Mouse (Mus musculus) cortical plate, adult 2 months (tissue): ENCODE results near the gene Zbtb43.

ENCODE experiments used
- CTCF ChIP-seq: fragments of 200-500 bp; IDR thresholded peaks from 2 replicates; pipeline ENCODE4 v1.5.1; 2011; ENCODE audit warnings: mild to moderate bottlenecking, control low read depth, low read length; ENCODE audit not compliant: insufficient read depth; ENCODE audit errors: extremely low read depth
- POLR2A ChIP-seq: fragments of 200-500 bp; IDR thresholded peaks from 2 replicates; pipeline ENCODE4 v1.6.1; 2011; ENCODE audit warnings: mild to moderate bottlenecking, low read length, control low read depth; ENCODE audit not compliant: insufficient read depth; ENCODE audit errors: extremely low read depth

GRCm38 (mm10) chr2:33498280-33498679 is 29.9 kb upstream of the Zbtb43 start:
- TF ChIP-seq CTCF (no peak), POLR2A (no peak)
